Mouse (Mus musculus): ENCODE results near the gene Mrpl46.

DNA sequence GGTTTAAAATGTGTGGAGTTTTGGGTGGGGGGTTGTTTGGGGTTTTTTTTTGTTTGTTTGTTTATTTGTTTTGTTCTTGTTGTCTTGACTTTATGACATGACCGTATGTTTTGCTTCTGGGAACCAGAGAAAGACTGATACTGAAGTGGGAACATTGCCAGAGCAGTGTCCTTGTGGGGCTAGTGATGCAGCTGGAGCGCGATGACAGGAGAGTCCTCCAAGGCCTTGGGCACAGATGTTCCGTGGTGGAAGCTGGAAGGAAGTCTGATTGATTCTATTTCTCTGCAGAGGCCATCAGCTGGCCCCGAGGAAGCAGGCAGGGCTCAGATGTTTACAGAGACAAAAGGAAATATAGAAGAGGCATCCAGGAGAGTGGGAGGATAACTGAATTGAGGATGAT, 2.6 kb upstream of the Mrpl46 start:
- TF ChIP-seq CTCF (IDR thresholded peaks at IDR 0.05; ENCODE audit: borderline replicate concordance, insufficient read depth, low read depth, low read length) (no peak), POLR2A (IDR thresholded peaks at IDR 0.05; ENCODE audit: borderline replicate concordance, insufficient read depth, low read length) (no peak)

Data from cerebellum, adult 2 months (tissue).